Comparison of ENCODE assay signal across 10 mouse cellular contexts in the genomic region with DNA sequence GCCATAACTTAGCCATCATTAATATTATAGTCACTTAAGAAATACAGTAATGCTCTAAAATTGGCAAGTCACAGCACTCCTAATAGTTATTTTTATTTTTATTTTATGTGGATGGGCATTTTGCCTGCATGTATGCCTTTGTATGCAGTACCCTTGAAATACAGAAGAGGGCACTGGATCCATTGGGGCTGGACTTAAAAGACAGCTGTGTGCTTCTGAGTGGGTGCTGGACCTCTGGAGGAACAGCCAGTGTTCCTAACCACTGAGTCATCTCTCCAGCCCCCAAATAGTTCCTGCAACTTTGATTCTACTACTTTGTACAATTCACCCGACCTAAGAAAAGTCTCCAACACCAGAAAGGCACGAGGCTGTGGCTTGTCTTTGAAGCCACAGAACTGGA. TPM values are rescaled to one million over a fixed set of nuclear protein-coding genes. Genes with fewer than 3 reads are reported as not detected.
DNase-seq lines count a peak whose midpoint lies in the region; ATAC-seq lines count a peak whose summit lies in the region.
"Had no signal": no experiment of that assay in that cellular context is flagged by ENCODE, and none has a peak within 500 bp of the region (broad histone marks: within the 10 kb centered on the region; RNA-seq: fewer than 3 reads in every experiment).

No protein-coding gene starts in this region.

- H3K4me2 ChIP-seq in midbrain, embryonic 14.5 days (ENCODE audit: low read length) = no peak overlapping the region
- H3K4me2 ChIP-seq in midbrain, embryonic 11.5 days = no peak overlapping the region
- H3K4me2 ChIP-seq: embryonic facial prominence, embryonic 15.5 days; lung, embryonic 15.5 days had no signal

- H3K4me1 ChIP-seq in midbrain, embryonic 14.5 days (ENCODE audit: control insufficient read depth, insufficient read depth, low read length) = no peaks in the 10 kb centered on the region
- no peaks in the 10 kb centered on the region for H3K4me1 ChIP-seq in midbrain, embryonic 11.5 days (ENCODE audit: control insufficient read depth, insufficient read depth, low read length)
- H3K4me1 ChIP-seq: embryonic facial prominence, embryonic 15.5 days; lung, embryonic 15.5 days had no signal

- H3K9ac ChIP-seq in midbrain, embryonic 14.5 days (replicated peaks; ENCODE audit: low read length) = no peak overlapping the region
- no peak overlapping the region for H3K9ac ChIP-seq in midbrain, embryonic 11.5 days (ENCODE audit: low read length)
- H3K9ac ChIP-seq: embryonic facial prominence, embryonic 15.5 days; lung, embryonic 15.5 days had no signal

- H3K36me3 ChIP-seq in midbrain, embryonic 14.5 days (ENCODE audit: control insufficient read depth, insufficient read depth, low read length) = peaks cover 55% of the 10 kb centered on the region
- H3K36me3 ChIP-seq in midbrain, embryonic 11.5 days (ENCODE audit: control insufficient read depth, insufficient read depth, low read length) = peaks cover 8% of the 10 kb centered on the region; the same call in 1 of the 2 replicates
- H3K36me3 ChIP-seq in splenic B cell, adult 2 months (ENCODE audit: control insufficient read depth, insufficient read depth, low read length, poor library complexity, severe bottlenecking) = peaks cover 12% of the 10 kb centered on the region

- 65% methylated on average over 2 of the region's 2 CpGs for WGBS in midbrain, embryonic 14.5 days
- WGBS in midbrain, embryonic 11.5 days = 57% methylated on average over 2 of the region's 2 CpGs

- peak; percentile 79 for ATAC-seq in frontal cortex, adult (ENCODE audit: low TSS enrichment)
- ATAC-seq in midbrain, embryonic 14.5 days (ENCODE audit: low FRiP score, low TSS enrichment) = no peak
- ATAC-seq in midbrain, embryonic 11.5 days (ENCODE audit: low FRiP score) = no peak
- ATAC-seq in erythroid progenitor cell, adult 5-6 weeks (replicated peaks; ENCODE audit: low FRiP score, poor library complexity, severe bottlenecking) = peak; percentile 61; the same call in 1 of the 2 replicates

- DNase-seq in frontal cortex, adult 2 months (ENCODE audit: extremely low spot score in 1 of 2, low spot score in 1 of 2) = no peak
- DNase-seq in midbrain, embryonic 14.5 days = peak; percentile 32
- no peak for DNase-seq in midbrain, embryonic 11.5 days (ENCODE audit: low spot score, missing footprints)
- DNase-seq in splenic B cell, adult 2 months (ENCODE audit: low read depth, low spot score) = peak; percentile 52
- DNase-seq in right cerebral cortex, postnatal 25 days = no peak
- DNase-seq in testis, postnatal 10 days (ENCODE audit: low spot score) = no peak

- H3K4me3 ChIP-seq in midbrain, embryonic 14.5 days (replicated peaks; ENCODE audit: low read depth, low read length) = no peak overlapping the region
- H3K4me3 ChIP-seq in midbrain, embryonic 11.5 days (ENCODE audit: low read depth, low read length) = no peak overlapping the region
- H3K4me3 ChIP-seq: embryonic facial prominence, embryonic 15.5 days; lung, embryonic 15.5 days had no signal

- H3K9me3 ChIP-seq in midbrain, embryonic 14.5 days (ENCODE audit: control insufficient read depth, low read length) = no peaks in the 10 kb centered on the region
- H3K9me3 ChIP-seq in midbrain, embryonic 11.5 days (ENCODE audit: control insufficient read depth, low read length) = no peaks in the 10 kb centered on the region
- H3K9me3 ChIP-seq: embryonic facial prominence, embryonic 15.5 days; lung, embryonic 15.5 days had no signal

- no peak overlapping the region for H3K27ac ChIP-seq in midbrain, embryonic 14.5 days (replicated peaks; ENCODE audit: low read depth, low read length)
- no peak overlapping the region for H3K27ac ChIP-seq in midbrain, embryonic 11.5 days (ENCODE audit: low read depth, low read length)
- H3K27ac ChIP-seq: embryonic facial prominence, embryonic 15.5 days; lung, embryonic 15.5 days had no signal

- no peaks in the 10 kb centered on the region for H3K27me3 ChIP-seq in midbrain, embryonic 14.5 days (ENCODE audit: control insufficient read depth, insufficient read depth, low read length)
- no peaks in the 10 kb centered on the region for H3K27me3 ChIP-seq in midbrain, embryonic 11.5 days (ENCODE audit: control insufficient read depth, insufficient read depth, low read length)
- H3K27me3 ChIP-seq in splenic B cell, adult 2 months (ENCODE audit: control insufficient read depth, insufficient read depth, low read length, poor library complexity, severe bottlenecking) = no peaks in the 10 kb centered on the region
- H3K27me3 ChIP-seq: embryonic facial prominence, embryonic 15.5 days; lung, embryonic 15.5 days had no signal

RNA-seq across cellular contexts. Expression of gene Wdr37, which starts 24.0 kb away (rescaled TPM):
- polyA plus RNA-seq in frontal cortex, adult 2 months (2012; rRNA removed) = 40.2 and 41.2 TPM in 2 replicates
- 51.3 and 71.0 TPM in 2 replicates for polyA plus RNA-seq in midbrain, embryonic 14.5 days (2014; fragmentation: Nextera tagmentation; extraction: Ambion mirVana)
- polyA plus RNA-seq in midbrain, embryonic 11.5 days (2014; fragmentation: Nextera tagmentation; extraction: Ambion mirVana) = 46.2 and 53.9 TPM in 2 replicates
- 42.5 and 62.9 TPM in 2 replicates for total RNA-seq in erythroid progenitor cell, adult 5-6 weeks (2015; ENCODE audit: low replicate concordance)
- 36.3 and 43.9 TPM in 2 replicates for total RNA-seq in erythroid progenitor cell, adult 5-6 weeks (2017; ENCODE audit: low replicate concordance)

RNA-seq across cellular contexts. Expression of gene Idi1, which starts 37.6 kb away (rescaled TPM):
- polyA plus RNA-seq in frontal cortex, adult 2 months (2012; rRNA removed) = 37.7 and 40.9 TPM in 2 replicates
- 66.6 and 81.8 TPM in 2 replicates for polyA plus RNA-seq in midbrain, embryonic 14.5 days (2014; fragmentation: Nextera tagmentation; extraction: Ambion mirVana)
- 179 and 207 TPM in 2 replicates for polyA plus RNA-seq in midbrain, embryonic 11.5 days (2014; fragmentation: Nextera tagmentation; extraction: Ambion mirVana)
- total RNA-seq in erythroid progenitor cell, adult 5-6 weeks (2015; ENCODE audit: low replicate concordance) = 16.3 and 21.3 TPM in 2 replicates
- 11.0 and 25.8 TPM in 2 replicates for total RNA-seq in erythroid progenitor cell, adult 5-6 weeks (2017; ENCODE audit: low replicate concordance)

Comparison
In these comparisons a context has a peak if more than half of its experiments do, and no peak if none do; other contexts are left out.
1. DNase-seq: peak in midbrain, embryonic 14.5 days (single experiment) and splenic B cell, adult 2 months (single experiment); none in frontal cortex, adult 2 months (0 of 2), midbrain, embryonic 11.5 days (single experiment), right cerebral cortex, postnatal 25 days (single experiment) and testis, postnatal 10 days (single experiment).
2. ATAC-seq: peak in frontal cortex, adult (single experiment) and erythroid progenitor cell, adult 5-6 weeks (single experiment); none in midbrain, embryonic 14.5 days (single experiment) and midbrain, embryonic 11.5 days (single experiment).